Mouse (Mus musculus) CH12.LX (cell line): ENCODE measurements at regions not wholly inside any gene's neighbourhood (a gene's known extent, or its start where the extent isn't known, plus 50 kb on each side); places are given as distances from the start of the nearest gene placed in this dataset.

Experiments
- DNase-seq: peaks from one replicate; pipeline ENCODE4 v3.0.0-alpha.2; 2013; ENCODE audit errors: extremely low read depth
- H3K27ac ChIP-seq: 2 replicates; pipeline ENCODE4 v1.5.1; 2012; ENCODE audit warnings: low read depth, mild to moderate bottlenecking, control low read depth, moderate library complexity; ENCODE audit not compliant: insufficient read depth
- H3K27me3 ChIP-seq: replicated peaks from 2 replicates; pipeline ENCODE3; 2012; ENCODE audit warnings: inconsistent platforms
- H3K36me3 ChIP-seq, 2 experiments: replicated peaks in 1 of 2; 2 replicates each; pipeline versions ENCODE3 to v1.6.1; 2012; ENCODE audit warnings: inconsistent platforms in 1 of 2, low read length in 1 of 2, mild to moderate bottlenecking in 1 of 2, mixed read lengths in 1 of 2, moderate library complexity in 1 of 2; ENCODE audit not compliant: control insufficient read depth in 1 of 2, insufficient read depth in 1 of 2
- H3K4me1 ChIP-seq, 2 experiments: 2 replicates each; pipeline ENCODE4 v1.6.1; 2012; ENCODE audit warnings: inconsistent platforms in 1 of 2, moderate library complexity in 1 of 2; ENCODE audit not compliant: insufficient read depth in 2 of 2, control insufficient read depth in 1 of 2
- H3K4me2 ChIP-seq: 2 replicates; pipeline ENCODE4 v1.6.1; 2012; ENCODE audit warnings: low read depth, mild to moderate bottlenecking, control low read depth; ENCODE audit not compliant: poor library complexity, insufficient read depth, severe bottlenecking
- H3K4me3 ChIP-seq, 3 experiments: fragments of 150-350 bp in 1 of 3; sonication (generic) in 1 of 3; replicated peaks in 1 of 3; 2 replicates each; pipeline versions ENCODE3 to v1.5.1; 2011 to 2012; ENCODE audit warnings: low read depth in 2 of 3, low read length in 2 of 3, mild to moderate bottlenecking in 2 of 3, moderate library complexity in 2 of 3, control low read depth in 1 of 3, improper control_type of control experiment in 1 of 3, inconsistent platforms in 1 of 3, mixed read lengths in 1 of 3; ENCODE audit not compliant: poor library complexity in 1 of 3
- H3K79me2 ChIP-seq: replicated peaks from 2 replicates; pipeline ENCODE4 v1.6.1; 2012; ENCODE audit warnings: mild to moderate bottlenecking, moderate library complexity; ENCODE audit not compliant: control insufficient read depth, poor library complexity, insufficient read depth, severe bottlenecking; ENCODE audit errors: extremely low read depth
- H3K9ac ChIP-seq: 2 replicates; pipeline ENCODE4 v1.6.1; 2012; ENCODE audit warnings: low read depth, mild to moderate bottlenecking, control low read depth, moderate library complexity; ENCODE audit not compliant: insufficient read depth
- H3K9me3 ChIP-seq: replicated peaks from 2 replicates; pipeline ENCODE3; 2012; ENCODE audit warnings: low read length, inconsistent platforms, mixed read lengths
- BHLHE40 ChIP-seq: IDR thresholded peaks from 2 replicates; pipeline ENCODE4 v1.6.1; 2011; ENCODE audit warnings: mild to moderate bottlenecking, low read depth, low read length, improper control_type of control experiment
- CHD2 ChIP-seq: IDR thresholded peaks from 2 replicates; pipeline ENCODE4 v1.6.1; 2011; ENCODE audit warnings: low read length, improper control_type of control experiment
- CTCF ChIP-seq, 2 experiments: IDR thresholded peaks in 1 of 2; conservative IDR thresholded peaks in 1 of 2; 2 replicates each; pipeline ENCODE4 v1.5.1; 2011 to 2012; ENCODE audit warnings: low read depth in 2 of 2, low read length in 2 of 2, improper control_type of control experiment in 1 of 2, inconsistent platforms in 1 of 2, mild to moderate bottlenecking in 1 of 2, moderate library complexity in 1 of 2
- EP300 ChIP-seq: IDR thresholded peaks from 2 replicates; pipeline ENCODE4 v1.6.1; 2011; ENCODE audit warnings: low read length, improper control_type of control experiment
- GABPA ChIP-seq: IDR thresholded peaks from 2 replicates; pipeline ENCODE4 v1.6.1; 2012; ENCODE audit warnings: low read depth, low read length, improper control_type of control experiment, inconsistent platforms; ENCODE audit not compliant: insufficient replicate concordance
- HCFC1 ChIP-seq: IDR thresholded peaks from 2 replicates; pipeline ENCODE4 v1.6.1; 2012; ENCODE audit warnings: low read depth, mild to moderate bottlenecking, inconsistent platforms, low read length, improper control_type of control experiment
- IRF4 ChIP-seq: IDR thresholded peaks from 2 replicates; pipeline ENCODE4 v1.6.1; 2014; ENCODE audit warnings: low read depth, mild to moderate bottlenecking, inconsistent platforms, low read length, improper control_type of control experiment
- KAT2A ChIP-seq: IDR thresholded peaks from 2 replicates; pipeline ENCODE4 v1.6.1; 2012; ENCODE audit warnings: low read length, improper control_type of control experiment, inconsistent platforms; ENCODE audit not compliant: insufficient replicate concordance
- MAFK ChIP-seq: IDR thresholded peaks from 2 replicates; pipeline ENCODE4 v1.6.1; 2011; ENCODE audit warnings: low read length, improper control_type of control experiment; ENCODE audit not compliant: insufficient replicate concordance
- MAX ChIP-seq: IDR thresholded peaks from 2 replicates; pipeline ENCODE4 v1.6.1; 2011; ENCODE audit warnings: low read length, improper control_type of control experiment
- MEF2A ChIP-seq: IDR thresholded peaks from 2 replicates; pipeline ENCODE4 v1.6.1; 2014; ENCODE audit warnings: low read depth, mild to moderate bottlenecking, inconsistent platforms, low read length, improper control_type of control experiment, borderline replicate concordance
- MXI1 ChIP-seq: IDR thresholded peaks from 2 replicates; pipeline ENCODE4 v1.6.1; 2011; ENCODE audit warnings: mild to moderate bottlenecking, low read depth, low read length, improper control_type of control experiment
- MYC ChIP-seq: IDR thresholded peaks from 2 replicates; pipeline ENCODE4 v1.6.1; 2011; ENCODE audit warnings: low read depth, mild to moderate bottlenecking, improper control_type of control experiment, low read length
- PAX5 ChIP-seq: IDR thresholded peaks from 2 replicates; pipeline ENCODE4 v1.6.1; 2012; ENCODE audit warnings: low read length, inconsistent platforms, mixed read lengths
- POLR2A ChIP-seq: IDR thresholded peaks from 2 replicates; pipeline ENCODE4 v1.6.1; 2011; ENCODE audit warnings: low read depth, mild to moderate bottlenecking, improper control_type of control experiment, low read length
- POLR2AphosphoS2 ChIP-seq: IDR thresholded peaks from 2 replicates; pipeline ENCODE4 v1.6.1; 2011; ENCODE audit warnings: low read depth, low read length, improper control_type of control experiment
- RCOR1 ChIP-seq: conservative IDR thresholded peaks from 2 replicates; pipeline ENCODE4 v1.6.1; 2012; ENCODE audit warnings: low read depth, mild to moderate bottlenecking, inconsistent platforms, low read length, improper control_type of control experiment
- SIN3A ChIP-seq: IDR thresholded peaks from 2 replicates; pipeline ENCODE4 v1.6.1; 2012; ENCODE audit warnings: low read length, improper control_type of control experiment, inconsistent platforms
- SMC3 ChIP-seq: IDR thresholded peaks from 2 replicates; pipeline ENCODE4 v1.6.1; 2011; ENCODE audit warnings: low read depth, low read length, improper control_type of control experiment
- TCF12 ChIP-seq: IDR thresholded peaks from 2 replicates; pipeline ENCODE4 v1.6.1; 2014; ENCODE audit warnings: low read depth, mild to moderate bottlenecking, inconsistent platforms, low read length, improper control_type of control experiment
- UBTF ChIP-seq: IDR thresholded peaks from 2 replicates; pipeline ENCODE4 v1.6.1; 2012; ENCODE audit warnings: low read depth, mild to moderate bottlenecking, inconsistent platforms, low read length, improper control_type of control experiment, moderate library complexity
- USF1 ChIP-seq: IDR thresholded peaks from 2 replicates; pipeline ENCODE4 v1.6.1; 2014; ENCODE audit warnings: low read depth, mild to moderate bottlenecking, inconsistent platforms, low read length, improper control_type of control experiment
- USF2 ChIP-seq: conservative IDR thresholded peaks from 2 replicates; pipeline ENCODE4 v1.6.1; 2011; ENCODE audit warnings: low read depth, low read length, improper control_type of control experiment
- ZC3H11A ChIP-seq: IDR thresholded peaks from 2 replicates; pipeline ENCODE4 v1.6.1; 2012; ENCODE audit warnings: low read depth, mild to moderate bottlenecking, inconsistent platforms, low read length, improper control_type of control experiment
- ZKSCAN1 ChIP-seq: IDR thresholded peaks from 2 replicates; pipeline ENCODE4 v1.6.1; 2012; ENCODE audit warnings: low read depth, inconsistent platforms, low read length, improper control_type of control experiment, borderline replicate concordance
- ZMIZ1 ChIP-seq: IDR thresholded peaks from 2 replicates; pipeline ENCODE4 v1.6.1; 2012; ENCODE audit warnings: low read depth, mild to moderate bottlenecking, inconsistent platforms, low read length, improper control_type of control experiment
- ZNF384 ChIP-seq: IDR thresholded peaks from 2 replicates; pipeline ENCODE4 v1.6.1; 2012; ENCODE audit warnings: low read depth, low read length, improper control_type of control experiment, inconsistent platforms
- dilution Hi-C: fragments of 300-500 bp; cut with MboI; formaldehyde crosslinking; loops from 2 replicates; pipeline ENCODE4 v1.14.3; 2020; ENCODE audit warnings: low sequenced_read_pairs; ENCODE audit not compliant: extremely low pct_unique_long_range_greater_than_20kb, extremely low pct_ligation_motif_present
- in situ Hi-C: fragments of 300-500 bp; cut with MboI; formaldehyde crosslinking; loops from 3 replicates; pipeline ENCODE4 v1.14.3; 2019; ENCODE audit warnings: low sequenced_read_pairs, low pct_ligation_motif_present, low pct_unique_long_range_greater_than_20kb, mixed read lengths

- Histone ChIP-seq H3K79me2 (no peaks in the 10 kb centered on the region), H3K4me1 (peaks cover 0 to 7% of the 10 kb centered on the region in 2 experiments; a peak in 1 of 4 replicates), H3K4me3 (no peak overlapping the region), H3K36me3 (no peaks in the 10 kb centered on the region)
- DNase-seq, result no peak
- dilution Hi-C loops, result no loop called here
- TF ChIP-seq GABPA (no peak), MAFK (no peak), TCF12 (no peak), UBTF (no peak), RCOR1 (no peak), USF2 (no peak), ZC3H11A (no peak), HCFC1 (no peak), PAX5 (no peak), IRF4 (no peak), ZMIZ1 (no peak), MEF2A (no peak)
- TF ChIP-seq, all 38 proteins: peak for 0
- no peak overlapping the region for H3K4me2 ChIP-seq
- H3K9ac ChIP-seq, result no peak overlapping the region
- H3K27me3 ChIP-seq, result no peaks in the 10 kb centered on the region
- in situ Hi-C loops, result loop anchor here (5.0 kb wide), 1 partner anchor 40 kb away; no protein-coding TSS in a partner anchor
- H3K9me3 ChIP-seq, result peaks cover 2% of the 10 kb centered on the region
- no peak overlapping the region for H3K27ac ChIP-seq
These were observed 83.4 kb upstream of the Ltbp1 start for GRCm38 (mm10) chr17:74922016-74922415.

- H3K4me1 ChIP-seq, result peaks cover 0 to 7% of the 10 kb centered on the region in 2 experiments; a peak in 1 of 4 replicates
- H3K4me2 ChIP-seq, result no peak overlapping the region
- no peaks in the 10 kb centered on the region for H3K27me3 ChIP-seq
- dilution Hi-C loops, result no loop called here
- no peaks in the 10 kb centered on the region for H3K79me2 ChIP-seq
- H3K36me3 ChIP-seq, result no peaks in the 10 kb centered on the region
- no peak overlapping the region for H3K4me3 ChIP-seq
- H3K27ac ChIP-seq, result no peak overlapping the region
- no peak for DNase-seq
- in situ Hi-C loops, result loop anchor here (5.0 kb wide), 1 partner anchor 40 kb away; no protein-coding TSS in a partner anchor
- TF ChIP-seq MAX (no peak), BHLHE40 (no peak), POLR2AphosphoS2 (no peak), SMC3 (no peak), RCOR1 (no peak), ZKSCAN1 (no peak), KAT2A (no peak), USF2 (no peak), CHD2 (no peak), ZNF384 (no peak), USF1 (no peak), MXI1 (no peak), MYC (no peak), ZC3H11A (no peak), EP300 (no peak), POLR2A (no peak), CTCF (conservative IDR thresholded peaks at IDR 0.05 in 1 of 2, IDR thresholded peaks at IDR 0.05 in 1 of 2; ENCODE audit: low read depth in 2 of 2, low read length in 2 of 2) (no peak), SIN3A (no peak)
- no peak overlapping the region for H3K9ac ChIP-seq
- H3K9me3 ChIP-seq, result peaks cover 2% of the 10 kb centered on the region
These were observed 82.8 kb upstream of the Ltbp1 start for GRCm38 (mm10) chr17:74922591-74922990.
